Mouse (Mus musculus) hindbrain, embryonic 13.5 days (tissue): Measurements from ENCODE around the gene Lmtk2. TPM values are rescaled to one million over a fixed set of nuclear protein-coding genes. Genes with fewer than 3 reads are reported as not detected.

Experiments
- ATAC-seq: fragments of 200-750 bp; cut with Nextera tagmentation; 2 replicates; pipeline ENCODE4 v1.8.0; 2017; ENCODE audit warnings: moderate TSS enrichment; ENCODE audit not compliant: low FRiP score
- H3K27ac ChIP-seq: fragments of 300-500 bp; sonication (generic); 2 replicates; pipeline ENCODE4 v1.5.1; 2015; ENCODE audit warnings: inconsistent platforms, mild to moderate bottlenecking, moderate library complexity
- H3K27me3 ChIP-seq: fragments of 300-500 bp; sonication (generic); 2 replicates; pipeline ENCODE4 v1.6.1; 2015; ENCODE audit warnings: mild to moderate bottlenecking, inconsistent platforms
- H3K36me3 ChIP-seq: fragments of 300-500 bp; sonication (generic); 2 replicates; pipeline ENCODE4 v1.6.1; 2015; ENCODE audit warnings: mild to moderate bottlenecking, inconsistent platforms
- H3K4me1 ChIP-seq: fragments of 300-500 bp; sonication (generic); replicated peaks from 2 replicates; pipeline ENCODE4 v1.6.1; 2015; ENCODE audit warnings: inconsistent platforms
- H3K4me2 ChIP-seq: fragments of 300-500 bp; sonication (generic); 2 replicates; pipeline ENCODE4 v1.6.1; 2015; ENCODE audit warnings: inconsistent platforms, mild to moderate bottlenecking, moderate library complexity
- H3K4me3 ChIP-seq: fragments of 300-500 bp; sonication (generic); 2 replicates; pipeline ENCODE4 v1.5.1; 2015; ENCODE audit warnings: mild to moderate bottlenecking, inconsistent platforms
- H3K9ac ChIP-seq: fragments of 300-500 bp; sonication (generic); 2 replicates; pipeline ENCODE4 v1.6.1; 2015; ENCODE audit warnings: mild to moderate bottlenecking, inconsistent platforms
- H3K9me3 ChIP-seq: fragments of 300-500 bp; sonication (generic); 2 replicates; pipeline ENCODE4 v1.6.1; 2016; ENCODE audit warnings: inconsistent platforms
- WGBS: fragments of 180-500 bp; shearing (Covaris S2); methylation state at CpG from one replicate; pipeline ENCODE4 v1.1.7; 2015; 5-methylcytosine and 5-hydroxymethylcytosine counted together
- polyA plus RNA-seq: library from polyadenylated mRNA; unstranded; fragments of >200 nt; fragmentation: Nextera tagmentation; extraction: Ambion mirVana; gene quantifications from 2 replicates; pipeline ENCODE4 v1.2.1, GENCODE M21; 2015

Gene Lmtk2
- polyA plus RNA-seq, 1 experiment from 2014 or later = 7.2 TPM

DNA sequence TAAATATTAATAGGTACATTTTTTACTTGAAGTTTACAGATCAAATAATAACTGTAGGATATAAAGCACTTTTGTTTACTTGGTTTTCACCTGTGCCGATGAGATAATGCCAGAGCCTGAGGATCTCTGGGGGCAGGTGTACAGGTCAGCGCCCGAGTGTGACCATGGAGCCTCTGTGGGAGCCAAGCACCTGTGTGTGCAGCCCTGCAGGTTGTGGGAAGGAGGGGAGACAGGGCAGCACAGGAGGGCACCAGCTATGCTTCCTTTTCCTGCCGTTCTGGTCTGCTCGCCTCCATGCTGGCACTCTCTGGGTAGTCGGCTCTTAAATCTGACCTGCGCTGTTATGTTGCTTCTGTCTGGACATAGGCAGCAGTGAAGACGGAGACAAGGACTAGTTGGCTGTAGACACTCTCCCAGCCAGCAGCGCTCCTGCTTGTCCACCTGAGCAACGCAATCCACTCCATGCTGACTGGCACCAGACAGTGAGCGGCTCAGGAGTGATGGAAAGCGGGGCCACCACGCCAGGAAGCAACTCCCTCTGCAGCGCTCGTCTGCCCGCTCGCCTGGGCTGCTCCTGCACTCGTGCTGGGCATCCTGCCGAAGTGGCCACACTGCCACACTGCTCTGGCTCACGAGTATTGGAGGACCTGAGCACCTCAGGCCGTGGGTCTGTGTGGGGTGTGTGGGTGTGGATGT is 84.3 kb downstream of the Lmtk2 start:
- peaks cover 45% of the 10 kb centered on the region for H3K36me3 ChIP-seq
- H3K27me3 ChIP-seq = no peaks in the 10 kb centered on the region
- ATAC-seq = no peak
- no peak overlapping the region for H3K9ac ChIP-seq
- no peak overlapping the region for H3K27ac ChIP-seq
- H3K9me3 ChIP-seq = no peaks in the 10 kb centered on the region
- H3K4me3 ChIP-seq = no peak overlapping the region
- 0 out of 2 replicates have a peak, but pooled peaks cover 4% of the 10 kb centered on the region for H3K4me1 ChIP-seq
- H3K4me2 ChIP-seq = no peak overlapping the region
- WGBS = 92% methylated on average over 21 of the region's 21 CpGs

DNA sequence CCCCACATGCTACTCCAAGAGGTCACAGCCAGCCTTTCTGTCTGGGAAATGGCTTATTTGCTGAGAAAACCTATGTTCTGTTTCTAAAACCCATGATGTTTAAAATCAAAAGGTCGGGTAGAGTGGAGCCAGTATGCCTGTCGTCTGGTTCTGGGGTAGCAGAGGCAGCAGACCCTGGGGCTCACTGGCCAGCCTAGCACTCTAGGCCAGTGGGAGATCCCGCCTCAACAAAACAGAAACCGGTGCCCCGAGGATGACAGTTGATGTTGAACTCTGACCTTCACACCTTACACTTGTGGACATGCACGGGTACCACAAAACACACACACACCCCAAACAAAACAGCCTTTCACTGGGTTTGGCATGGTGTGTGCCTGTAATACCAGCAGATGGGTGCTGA is 88.2 kb downstream of the Lmtk2 start:
- ATAC-seq = no peak
- no peak overlapping the region for H3K4me3 ChIP-seq
- WGBS = 81% methylated on average over 6 of the region's 6 CpGs

DNA sequence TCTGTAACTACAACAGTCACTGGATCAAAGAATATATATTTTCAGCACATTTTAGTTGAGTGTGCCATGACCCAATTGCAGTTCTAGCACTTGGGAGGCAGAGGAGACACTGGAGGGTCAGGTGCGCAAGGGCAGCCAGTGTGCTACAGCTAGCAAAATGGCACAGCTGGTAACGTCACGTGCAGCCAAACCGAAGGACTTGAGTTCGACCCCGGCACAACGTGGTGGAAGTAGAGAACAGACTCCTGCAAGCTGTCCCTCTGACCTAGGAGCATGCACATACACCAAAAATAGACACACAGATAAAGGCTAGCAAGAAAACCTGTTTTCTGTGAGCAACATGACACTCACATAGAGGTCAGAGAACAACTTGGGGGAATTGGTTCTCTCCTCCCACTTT is 89.1 kb downstream of the Lmtk2 start:
- peaks cover 25% of the 10 kb centered on the region for H3K36me3 ChIP-seq
- no peak overlapping the region for H3K4me3 ChIP-seq
- no peak overlapping the region for H3K27ac ChIP-seq
- H3K4me2 ChIP-seq = no peak overlapping the region
- H3K4me1 ChIP-seq = peaks cover 20% of the 10 kb centered on the region
- 84% methylated on average over 7 of the region's 7 CpGs for WGBS
- no peaks in the 10 kb centered on the region for H3K9me3 ChIP-seq
- H3K27me3 ChIP-seq = no peaks in the 10 kb centered on the region
- H3K9ac ChIP-seq = no peak overlapping the region
- no peak for ATAC-seq

More for the DNA sequence above, 88.2 kb downstream of the Lmtk2 start:
- H3K27me3 ChIP-seq = no peaks in the 10 kb centered on the region
- H3K27ac ChIP-seq = no peak overlapping the region
- H3K4me1 ChIP-seq = peaks cover 24% of the 10 kb centered on the region
- no peaks in the 10 kb centered on the region for H3K9me3 ChIP-seq
- no peak overlapping the region for H3K4me2 ChIP-seq
- peaks cover 31% of the 10 kb centered on the region for H3K36me3 ChIP-seq
- H3K9ac ChIP-seq = no peak overlapping the region

DNA sequence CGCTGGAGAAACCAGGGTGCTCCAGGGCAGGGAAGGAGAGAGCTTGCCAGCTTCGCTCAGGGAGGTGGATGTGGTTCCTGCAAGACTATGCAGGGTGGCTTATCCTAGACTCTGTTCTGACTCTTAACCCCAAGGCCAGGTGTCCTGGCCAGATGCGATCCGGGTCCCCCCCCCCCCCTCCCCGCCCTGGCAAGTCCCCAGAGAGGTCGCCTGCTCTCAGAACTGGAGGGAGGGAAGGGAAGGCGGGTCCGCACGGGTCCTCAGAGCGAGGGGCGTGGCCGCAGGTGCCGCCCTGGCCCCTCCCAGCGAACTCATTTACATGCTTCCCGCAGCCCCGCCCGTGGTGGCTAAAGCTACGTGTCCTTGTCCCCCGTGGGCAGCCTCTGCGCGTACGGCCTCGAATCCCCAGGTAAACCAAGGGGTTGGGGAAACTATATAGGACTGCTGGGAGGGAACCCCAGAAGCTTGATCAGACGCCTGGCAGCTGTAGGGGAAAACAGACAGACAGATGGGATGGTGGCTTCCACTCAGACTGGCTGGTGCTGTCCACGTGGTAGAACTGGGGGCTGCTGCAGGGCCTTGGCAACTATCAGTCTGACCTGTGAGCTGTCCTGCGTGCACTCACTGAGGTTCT is 89.8 kb downstream of the Lmtk2 start, which contains the start of gene Bhlha15:
TSS of gene Bhlha15 (plus strand) at position 337 of the 634 bp plus-strand sequence.
- peak within 1 kb of the TSS; percentile 55 for H3K4me2 ChIP-seq
- H3K36me3 ChIP-seq = peaks cover 20% of the 10 kb centered on the region
- 4% methylated on average over 26 of the region's 26 CpGs for WGBS
- peak within 1 kb of the TSS; percentile 27 for H3K4me3 ChIP-seq
- H3K9me3 ChIP-seq = no peaks in the 10 kb centered on the region
- H3K4me1 ChIP-seq = peaks cover 20% of the 10 kb centered on the region
- H3K27me3 ChIP-seq = no peaks in the 10 kb centered on the region
- H3K27ac ChIP-seq = no peak within 1 kb of the TSS
- peak; percentile 17; the same call in 1 of the 2 replicates for ATAC-seq
- peak within 1 kb of the TSS; percentile 62 for H3K9ac ChIP-seq

DNA sequence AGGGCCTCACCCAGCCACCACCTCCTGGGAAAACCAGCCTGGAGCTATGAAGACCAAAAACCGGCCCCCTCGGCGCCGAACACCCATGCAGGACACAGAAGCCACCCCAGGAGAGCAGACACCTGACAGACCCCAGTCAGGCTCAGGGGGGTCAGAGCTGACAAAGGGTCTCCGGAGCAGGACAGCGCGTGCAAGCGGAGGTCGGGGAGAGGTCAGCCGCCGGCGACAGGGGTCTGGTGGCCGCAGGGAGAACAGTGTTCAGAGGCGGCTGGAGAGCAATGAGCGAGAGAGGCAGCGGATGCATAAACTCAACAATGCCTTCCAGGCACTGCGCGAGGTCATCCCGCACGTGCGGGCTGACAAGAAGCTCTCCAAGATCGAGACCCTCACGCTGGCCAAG is 90.8 kb downstream of the Lmtk2 start:
- peaks cover 18% of the 10 kb centered on the region for H3K36me3 ChIP-seq
- no peak overlapping the region for H3K27ac ChIP-seq
- H3K9me3 ChIP-seq = no peaks in the 10 kb centered on the region
- H3K27me3 ChIP-seq = no peaks in the 10 kb centered on the region
- H3K9ac ChIP-seq = no peak overlapping the region
- WGBS = 39% methylated on average over 23 of the region's 23 CpGs
- H3K4me1 ChIP-seq = peaks cover 20% of the 10 kb centered on the region
- ATAC-seq = no peak
- H3K4me3 ChIP-seq = no peak overlapping the region
- no peak overlapping the region for H3K4me2 ChIP-seq

DNA sequence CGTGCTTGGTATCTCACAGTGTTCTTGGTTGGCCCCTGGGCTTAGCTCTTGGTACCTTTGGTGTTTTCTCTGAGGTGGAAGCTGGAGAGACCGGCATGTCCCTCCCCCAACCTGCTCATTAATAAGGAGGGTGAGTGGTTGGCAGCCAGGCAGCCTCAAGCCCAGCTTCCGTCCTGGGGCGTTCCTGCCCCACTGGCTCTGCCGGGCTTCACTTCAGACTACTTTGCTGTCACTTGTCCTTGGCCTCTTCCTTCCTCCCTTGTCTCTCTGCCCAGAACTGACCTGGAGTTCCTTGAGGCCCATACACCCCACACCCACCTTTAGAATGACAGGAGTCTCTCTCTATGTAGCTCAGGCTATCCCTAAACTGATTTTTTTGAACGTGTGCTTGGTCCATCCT is 92.4 kb downstream of the Lmtk2 start:
- WGBS = 81% methylated on average over 6 of the region's 6 CpGs
- peaks cover 21% of the 10 kb centered on the region for H3K36me3 ChIP-seq
- ATAC-seq = no peak
- H3K4me2 ChIP-seq = no peak overlapping the region
- H3K4me1 ChIP-seq = peaks cover 20% of the 10 kb centered on the region
- H3K9ac ChIP-seq = no peak overlapping the region
- H3K27me3 ChIP-seq = no peaks in the 10 kb centered on the region
- H3K9me3 ChIP-seq = no peaks in the 10 kb centered on the region
- H3K4me3 ChIP-seq = no peak overlapping the region
- H3K27ac ChIP-seq = no peak overlapping the region

DNA sequence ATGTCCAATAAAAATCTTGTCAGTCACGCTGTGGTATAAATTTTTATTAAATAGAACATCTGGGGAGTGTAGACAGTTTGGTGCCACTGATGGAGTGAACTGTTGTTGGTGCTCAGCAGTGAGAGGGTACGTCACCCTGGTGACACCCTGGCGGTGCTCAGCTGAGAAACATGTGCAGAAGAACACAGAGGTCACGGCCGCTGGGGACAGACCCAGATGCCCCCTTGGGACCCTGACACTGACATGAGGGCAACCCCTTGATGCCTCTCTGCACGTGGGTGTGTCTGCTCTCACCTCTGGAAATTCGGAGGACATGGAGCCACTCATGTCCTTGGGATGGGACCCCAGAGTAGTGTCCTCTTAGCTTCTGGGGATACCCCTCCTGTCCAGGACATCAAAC is 94.2 kb downstream of the Lmtk2 start:
- Histone ChIP-seq H3K36me3 (peaks cover 37% of the 10 kb centered on the region), H3K27me3 (no peaks in the 10 kb centered on the region), H3K27ac (no peak overlapping the region), H3K9ac (no peak overlapping the region), H3K9me3 (no peaks in the 10 kb centered on the region), H3K4me2 (no peak overlapping the region), H3K4me3 (no peak overlapping the region), H3K4me1 (peaks cover 20% of the 10 kb centered on the region)
- ATAC-seq = no peak
- 77% methylated on average over 7 of the region's 7 CpGs for WGBS

DNA sequence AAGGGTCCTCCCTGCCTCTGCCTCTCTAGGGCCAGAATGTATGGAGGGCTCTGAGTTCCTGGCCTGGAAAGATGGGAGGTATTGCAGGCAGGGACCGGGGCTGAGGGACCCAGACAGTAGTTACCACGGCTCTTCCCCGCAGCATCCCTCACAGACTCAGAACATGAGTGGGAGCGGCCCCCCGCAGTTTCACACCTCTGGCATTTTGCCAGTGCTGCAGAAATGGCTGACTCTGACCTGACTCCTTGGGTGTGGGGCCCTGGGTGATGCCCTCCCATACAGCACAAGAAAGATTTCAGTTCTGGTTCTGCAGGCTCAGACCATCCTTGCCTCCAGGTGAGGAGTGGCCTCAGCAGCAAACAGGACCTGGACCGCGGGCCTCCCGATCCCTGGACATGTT is 95.3 kb downstream of the Lmtk2 start:
- H3K36me3 ChIP-seq = peaks cover 47% of the 10 kb centered on the region
- ATAC-seq = no peak
- H3K9me3 ChIP-seq = no peaks in the 10 kb centered on the region
- no peaks in the 10 kb centered on the region for H3K27me3 ChIP-seq
- no peak overlapping the region for H3K4me2 ChIP-seq
- H3K9ac ChIP-seq = no peak overlapping the region
- H3K27ac ChIP-seq = no peak overlapping the region
- WGBS = 91% methylated on average over 8 of the region's 8 CpGs
- no peak overlapping the region for H3K4me3 ChIP-seq
- H3K4me1 ChIP-seq = peaks cover 9% of the 10 kb centered on the region

DNA sequence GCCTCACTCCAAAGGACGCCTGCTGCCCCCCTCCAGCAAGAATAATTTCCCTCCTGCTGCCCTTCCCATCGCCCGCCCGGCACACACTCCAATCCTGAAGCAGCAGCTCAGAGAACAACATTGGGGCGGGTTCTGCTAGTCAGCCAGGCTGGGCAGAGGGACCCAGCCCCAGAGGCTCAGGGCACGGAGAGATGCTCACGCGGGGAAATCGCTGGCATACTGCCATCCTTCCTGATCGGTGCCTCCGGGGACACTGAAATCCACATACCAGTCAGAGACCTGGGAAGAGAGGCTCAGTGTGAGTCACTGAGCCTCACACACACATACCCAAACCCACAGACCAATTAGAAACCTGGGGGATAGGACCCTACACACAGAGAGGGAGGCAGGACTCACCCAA is 100.4 kb downstream of the Lmtk2 start:
- H3K9me3 ChIP-seq = peaks cover 7% of the 10 kb centered on the region; the same call in 1 of the 2 replicates
- WGBS = 79% methylated on average over 11 of the region's 11 CpGs
- no peaks in the 10 kb centered on the region; the same call in 1 of the 2 replicates for H3K4me1 ChIP-seq
- H3K9ac ChIP-seq = no peak overlapping the region
- H3K4me3 ChIP-seq = no peak overlapping the region
- H3K4me2 ChIP-seq = no peak overlapping the region
- ATAC-seq = no peak
- no peak overlapping the region for H3K27ac ChIP-seq
- no peaks in the 10 kb centered on the region for H3K27me3 ChIP-seq
- H3K36me3 ChIP-seq = peaks cover 88% of the 10 kb centered on the region

DNA sequence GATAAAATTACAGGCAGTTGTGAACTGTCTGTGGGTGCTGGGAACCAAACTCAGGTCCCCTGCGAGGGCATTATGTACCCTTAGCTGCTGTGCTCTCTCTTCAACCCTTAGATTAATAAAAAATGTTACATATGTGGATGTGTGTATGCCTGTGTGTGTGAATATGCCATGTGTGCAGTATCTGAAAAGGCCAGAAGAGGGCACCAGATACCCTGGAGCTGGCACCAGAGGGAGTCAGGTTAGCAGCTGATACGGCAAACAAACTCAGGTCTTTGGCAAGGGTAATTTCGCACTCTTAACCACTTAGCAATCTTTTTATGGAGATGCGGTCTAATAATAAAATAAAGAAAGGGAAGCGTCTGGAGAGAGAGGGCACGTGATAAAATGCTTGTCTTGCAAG is 102.2 kb downstream of the Lmtk2 start:
- H3K4me1 ChIP-seq = no peaks in the 10 kb centered on the region; the same call in 1 of the 2 replicates
- no peak overlapping the region for H3K27ac ChIP-seq
- H3K27me3 ChIP-seq = no peaks in the 10 kb centered on the region
- no peak for ATAC-seq
- peaks cover 95% of the 10 kb centered on the region for H3K36me3 ChIP-seq
- no peak overlapping the region for H3K4me2 ChIP-seq
- peaks cover 7% of the 10 kb centered on the region; the same call in 1 of the 2 replicates for H3K9me3 ChIP-seq
- no peak overlapping the region for H3K9ac ChIP-seq
- no peak overlapping the region for H3K4me3 ChIP-seq
- 96% methylated on average over 6 of the region's 6 CpGs for WGBS

DNA sequence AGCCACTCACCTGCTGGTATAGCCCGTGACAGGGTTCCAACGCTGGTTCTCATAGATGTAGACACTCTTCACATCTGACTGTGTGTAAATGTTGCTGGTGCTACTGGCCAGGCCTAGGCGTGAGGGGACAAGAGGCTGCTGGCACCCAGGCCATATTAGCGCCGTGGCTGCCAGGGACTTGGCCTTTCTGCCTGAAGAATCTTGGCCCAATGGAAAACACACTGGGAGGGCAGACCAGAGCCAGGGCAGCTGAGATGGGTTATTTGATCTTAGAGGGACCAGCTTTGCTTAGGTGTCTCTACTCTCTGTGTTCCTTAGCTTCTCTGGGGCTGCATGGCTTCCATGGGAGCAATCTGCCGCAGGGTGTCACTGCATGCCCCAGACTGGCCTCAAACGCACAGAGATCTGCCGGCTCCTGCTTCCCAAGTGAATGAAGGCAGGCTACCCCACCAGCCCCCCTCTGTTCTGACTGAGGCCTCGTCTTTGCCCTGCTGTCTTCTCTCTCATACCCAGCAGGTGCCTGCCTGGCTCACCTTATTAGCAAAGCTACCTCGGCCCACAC is 103.2 kb downstream of the Lmtk2 start:
- no peaks in the 10 kb centered on the region; the same call in 1 of the 2 replicates for H3K4me1 ChIP-seq
- H3K27ac ChIP-seq = no peak overlapping the region
- no peak for ATAC-seq
- H3K36me3 ChIP-seq = peaks cover 92% of the 10 kb centered on the region
- no peak overlapping the region for H3K9ac ChIP-seq
- 93% methylated on average over 10 of the region's 10 CpGs for WGBS
- no peak overlapping the region for H3K4me2 ChIP-seq
- no peaks in the 10 kb centered on the region for H3K27me3 ChIP-seq
- H3K9me3 ChIP-seq = peaks cover 7% of the 10 kb centered on the region; the same call in 1 of the 2 replicates
- H3K4me3 ChIP-seq = no peak overlapping the region

DNA sequence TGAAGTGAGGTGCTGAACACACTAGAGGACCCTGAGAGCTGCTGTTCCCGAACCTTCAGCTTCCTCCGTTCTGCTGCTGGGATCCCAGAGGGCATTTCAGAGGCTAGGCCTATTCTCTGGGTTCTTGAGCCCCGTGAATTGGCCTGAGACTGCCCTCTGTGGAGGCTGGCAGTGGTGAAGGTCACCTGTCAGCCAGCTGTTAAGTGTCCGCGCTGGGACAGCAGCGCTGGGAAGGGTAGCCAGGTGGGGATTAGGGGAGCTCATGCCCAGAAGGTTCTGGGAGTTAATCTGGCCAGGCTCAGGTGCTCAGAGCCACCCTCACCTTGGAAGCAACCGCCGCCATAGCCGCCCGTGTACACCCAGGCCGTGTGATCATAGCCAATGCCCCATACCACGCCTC is 104.1 kb downstream of the Lmtk2 start:
- no peak for ATAC-seq
- 92% methylated on average over 12 of the region's 12 CpGs for WGBS
- Histone ChIP-seq H3K27ac (no peak overlapping the region), H3K9ac (no peak overlapping the region), H3K4me3 (no peak overlapping the region), H3K4me2 (no peak overlapping the region), H3K27me3 (no peaks in the 10 kb centered on the region), H3K4me1 (no peaks in the 10 kb centered on the region; the same call in 1 of the 2 replicates), H3K36me3 (peaks cover 88% of the 10 kb centered on the region), H3K9me3 (peaks cover 7% of the 10 kb centered on the region; the same call in 1 of the 2 replicates)
